Mouse (Mus musculus) B cell, adult (primary cell): Measurements from ENCODE around the gene Prrg4. TPM values are rescaled to one million over a fixed set of nuclear protein-coding genes. Genes with fewer than 3 reads are reported as not detected.

ENCODE experiments used
- total RNA-seq: library from RNA; stranded (reverse); gene quantifications from 4 replicates; pipeline ENCODE4 v1.2.4, GENCODE M21; 2023; ENCODE audit not compliant: inconsistent age

The Prrg4 gene
- total RNA-seq: 7.1 to 12.8 TPM (median 8.3 TPM) in 4 replicates

DNA sequence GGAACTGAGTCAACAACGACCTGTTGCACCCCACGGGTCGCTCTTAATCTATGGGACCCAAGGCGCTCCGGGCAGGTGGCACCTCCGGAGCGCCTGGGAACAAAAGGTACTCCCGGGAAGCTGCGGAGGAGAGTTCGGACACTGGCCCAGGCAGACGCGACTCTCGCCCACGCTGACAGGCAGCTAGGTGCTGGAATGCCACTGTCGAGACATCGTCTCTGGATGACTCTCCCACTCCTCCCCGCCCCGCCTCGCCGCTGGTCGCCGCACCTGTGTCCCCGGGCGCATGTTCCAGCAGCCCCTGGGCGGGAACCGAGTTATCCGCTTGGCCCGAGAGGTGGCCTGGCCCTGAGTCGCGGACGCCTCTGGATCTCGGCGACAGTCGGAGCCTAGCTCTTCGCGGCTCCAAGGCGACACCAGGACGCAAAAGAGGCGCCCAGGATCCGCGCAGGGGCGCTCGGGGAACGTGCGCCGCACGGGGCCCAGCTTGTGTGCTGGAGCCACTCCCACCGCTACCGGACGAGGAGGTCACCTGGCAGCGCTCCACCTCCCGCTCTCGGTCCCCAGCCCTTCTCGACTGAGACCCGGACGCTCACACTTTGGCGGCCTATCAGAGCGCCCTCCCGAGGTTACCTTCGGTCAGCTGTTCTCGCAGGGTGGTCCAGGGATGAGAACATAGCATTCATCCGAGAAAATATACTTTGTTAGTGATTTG lies at the start of gene Prrg4:
Gene Prrg4, minus strand, starts transcription at position 601 of the 715 bp plus-strand sequence.

DNA sequence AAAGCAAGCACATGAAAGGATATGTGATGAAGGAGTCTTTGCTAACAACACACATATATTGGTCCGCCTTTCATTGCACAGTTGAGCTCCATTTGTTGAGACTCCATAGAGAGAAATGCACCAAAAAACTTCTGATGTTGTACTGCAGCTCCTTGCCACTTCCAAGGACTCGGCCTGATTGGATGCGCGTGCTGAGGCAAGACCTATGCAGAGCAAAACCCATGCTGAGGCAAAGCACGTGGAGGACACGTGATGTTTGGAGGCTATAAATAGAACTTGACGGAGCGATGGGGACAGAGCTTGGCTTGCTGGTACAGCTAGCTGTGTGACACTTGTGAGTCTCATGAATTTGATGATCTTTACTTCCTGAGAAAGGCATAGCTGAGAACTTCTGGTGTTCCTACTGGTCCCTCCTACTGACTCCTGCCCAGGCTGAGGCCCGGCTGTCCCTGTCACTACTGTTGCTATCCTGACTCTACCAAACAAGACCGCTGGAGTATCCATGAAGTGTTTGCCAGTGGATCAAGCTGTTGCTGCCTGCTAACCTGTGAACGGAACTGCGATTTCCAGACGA lies 17.7 kb upstream of the Prrg4 start, which contains the start of gene Ccdc73:
Gene Ccdc73, plus strand, starts transcription at position 524 of the 574 bp plus-strand sequence.

DNA sequence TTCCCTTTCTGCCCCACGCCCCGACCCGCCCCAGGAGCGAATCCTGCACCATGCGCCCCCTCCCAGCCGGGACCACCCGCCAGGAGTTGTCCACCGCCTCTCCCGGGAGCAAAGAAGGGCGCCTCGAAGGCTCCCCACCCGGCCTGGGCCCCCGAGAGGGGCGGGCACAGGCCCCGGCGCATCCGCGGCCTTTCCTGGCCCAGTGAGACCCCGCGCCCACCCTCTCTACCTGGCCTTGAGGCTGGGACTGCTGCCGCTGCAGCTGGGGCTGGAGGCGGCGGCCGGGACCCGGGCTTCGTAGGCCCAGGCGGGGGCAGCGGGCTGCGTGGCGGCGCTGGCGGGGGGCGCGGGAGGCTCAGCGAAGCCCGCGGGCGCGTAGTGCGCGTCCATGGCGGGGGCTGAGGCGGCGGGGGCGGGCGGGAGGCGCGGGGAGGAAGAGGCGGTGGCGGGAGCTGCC lies 33.3 kb downstream of the Prrg4 start, which contains the start of gene Qser1:
Gene Qser1, minus strand, starts transcription at position 390 of the 457 bp plus-strand sequence.

Other genes with a start within 250 kb of the Prrg4 start
- 1.2 to 2.9 TPM (median 2.0 TPM) in 4 replicates for gene Tcp11l1, start 137.7 kb downstream of the Prrg4 start, total RNA-seq
- gene Pin1rt1, start 133.5 kb downstream of the Prrg4 start, total RNA-seq: not detected in 4 replicates
- 0.51 TPM in 1 of 4 replicates, not detected in the others for gene Depdc7, start 107.0 kb downstream of the Prrg4 start, total RNA-seq
- 10.6 to 12.5 TPM (median 12.5 TPM) in 4 replicates for gene Qser1, start 33.1 kb downstream of the Prrg4 start, total RNA-seq
- 3.7 to 4.5 TPM in 2 of 4 replicates, not detected in the others for gene Ccdc73, start 17.9 kb upstream of the Prrg4 start, total RNA-seq
- gene Eif3m, start 167.2 kb upstream of the Prrg4 start, total RNA-seq: 127 to 135 TPM (median 131 TPM) in 4 replicates
- gene Gm11060, start 242.1 kb upstream of the Prrg4 start, total RNA-seq: not detected in 4 replicates